1 mouse cellular context compared by ENCODE assay signal in the genomic region with DNA sequence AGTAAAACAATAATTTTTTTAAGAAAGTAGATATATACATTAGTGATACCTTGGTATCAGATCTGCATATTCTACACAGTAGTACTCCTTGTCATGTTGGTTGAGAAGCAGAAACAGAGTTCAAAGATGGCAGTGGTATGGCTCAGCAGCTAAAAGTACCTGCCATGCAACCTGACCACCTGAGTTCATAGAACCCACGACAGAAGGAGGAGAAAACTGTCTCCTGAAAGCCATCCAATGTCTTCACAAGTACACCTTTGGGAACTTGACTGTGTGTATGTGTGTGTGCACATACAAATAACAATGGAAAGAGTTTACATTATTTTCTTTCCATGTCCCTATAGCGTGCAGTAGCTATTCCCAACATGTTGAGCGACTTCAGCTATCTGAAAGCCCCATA.
TF ChIP-seq lines count a peak whose summit lies in the region.

No protein-coding gene starts in this region.

TF ChIP-seq in CH12.LX, 34 proteins besides CTCF, POLR2A, EP300 and RAD21:
- no peak for TF ChIP-seq CHD2 (IDR thresholded peaks at IDR 0.05; ENCODE audit: low read length)
- no peak for TF ChIP-seq ZKSCAN1 (IDR thresholded peaks at IDR 0.05; ENCODE audit: borderline replicate concordance, low read depth, low read length)
- TF ChIP-seq NRF1 (IDR thresholded peaks at IDR 0.05; ENCODE audit: low read depth, low read length) = no peak
- no peak for TF ChIP-seq ZMIZ1 (IDR thresholded peaks at IDR 0.05; ENCODE audit: low read depth, low read length)
- TF ChIP-seq HCFC1 (IDR thresholded peaks at IDR 0.05; ENCODE audit: low read depth, low read length) = no peak
- TF ChIP-seq MEF2A (IDR thresholded peaks at IDR 0.05; ENCODE audit: borderline replicate concordance, low read depth, low read length) = no peak
- TF ChIP-seq GABPA (IDR thresholded peaks at IDR 0.05; ENCODE audit: insufficient replicate concordance, low read depth, low read length) = no peak
- no peak for TF ChIP-seq JUND (conservative IDR thresholded peaks at IDR 0.05; ENCODE audit: low read depth, low read length)
- no peak for TF ChIP-seq TBP (conservative IDR thresholded peaks at IDR 0.05; ENCODE audit: low read depth, low read length)
- no peak for TF ChIP-seq MAX (IDR thresholded peaks at IDR 0.05; ENCODE audit: low read length)
- no peak for TF ChIP-seq USF2 (conservative IDR thresholded peaks at IDR 0.05; ENCODE audit: low read depth, low read length)
- no peak for TF ChIP-seq USF1 (IDR thresholded peaks at IDR 0.05; ENCODE audit: low read depth, low read length)
- no peak for TF ChIP-seq JUN (IDR thresholded peaks at IDR 0.05; ENCODE audit: insufficient read depth, low read depth, low read length)
- no peak for TF ChIP-seq MXI1 (IDR thresholded peaks at IDR 0.05; ENCODE audit: low read depth, low read length)
